Mouse (Mus musculus) heart, adult 2 months (tissue): ENCODE results near the gene Klhdc9.

ENCODE experiments used
- CTCF ChIP-seq: fragments of 200-600 bp; IDR thresholded peaks from 2 replicates; pipeline ENCODE4 v1.8.1; 2022; ENCODE audit warnings: antibody characterized with exemption, mild to moderate bottlenecking, moderate library complexity
- EP300 ChIP-seq: fragments of 200-500 bp; IDR thresholded peaks from 2 replicates; pipeline ENCODE4 v1.6.1; 2011; ENCODE audit warnings: low read depth, low read length, control low read depth; ENCODE audit not compliant: insufficient read depth
- POLR2A ChIP-seq: fragments of 200-500 bp; IDR thresholded peaks from 2 replicates; pipeline ENCODE4 v1.6.1; 2011; ENCODE audit warnings: mild to moderate bottlenecking, low read depth, low read length, control low read depth; ENCODE audit not compliant: insufficient read depth

DNA sequence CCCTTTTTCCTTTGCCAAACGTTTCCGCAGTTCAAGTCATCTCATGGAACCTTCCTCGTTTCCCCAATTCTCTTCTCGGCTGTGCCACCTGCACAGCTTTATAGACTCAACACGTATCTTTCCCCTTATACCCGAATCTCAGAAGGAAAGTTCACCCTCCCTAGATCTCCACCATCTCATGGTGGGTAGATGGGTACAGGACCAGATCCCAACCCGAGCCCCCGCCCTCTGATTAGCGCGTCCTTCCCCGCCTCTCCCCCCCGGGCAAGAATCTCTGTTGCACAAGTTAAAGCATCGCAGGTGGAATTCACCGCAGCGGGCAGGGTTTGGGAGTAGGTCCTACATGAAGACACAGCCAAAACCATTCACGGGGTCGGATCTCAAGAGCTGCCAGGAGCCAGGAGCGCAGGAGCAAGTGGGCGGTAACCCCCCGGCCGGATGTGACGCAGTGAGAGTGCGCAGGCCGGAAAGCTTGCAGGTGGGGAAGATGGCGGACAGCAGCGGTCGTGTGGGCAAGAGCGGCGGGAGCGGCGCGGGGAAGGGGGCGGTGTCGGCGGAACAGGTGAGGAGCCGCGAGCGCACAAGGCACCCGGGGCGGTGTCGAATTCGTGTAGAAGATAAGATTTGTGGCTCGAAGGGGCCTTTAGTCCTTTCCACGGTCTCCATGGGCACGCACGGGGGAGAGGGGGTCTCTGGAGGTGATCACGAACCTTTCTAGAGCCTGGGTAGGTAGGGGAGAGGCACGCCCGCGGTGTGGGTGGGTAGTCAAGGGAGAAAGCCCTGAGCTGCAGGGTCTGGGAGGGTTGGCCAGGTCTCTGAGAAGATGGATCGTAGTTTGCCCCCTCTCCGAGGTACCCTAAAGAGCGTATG lies 15.1 kb downstream of the Klhdc9 start, which contains the start of the genes Nit1 and Pfdn2:
- TF ChIP-seq POLR2A (peak; percentile 87), EP300 (peak; percentile 78; the same call in 1 of the 2 replicates), CTCF (no peak)
